Mouse (Mus musculus) mouse embryonic stem cell (cell line): ENCODE data around the gene Slc7a1.

ENCODE experiments used
- in situ Hi-C, 2 experiments: fragments of 300-500 bp; cut with MboI; formaldehyde crosslinking; loops; 1 replicate in 1 of 2; 3 replicates in 1 of 2; pipeline ENCODE4 v1.14.3; 2019 to 2020; ENCODE audit warnings: low sequenced_read_pairs in 2 of 2, low pct_unique_long_range_greater_than_20kb in 1 of 2, mixed read lengths in 1 of 2; ENCODE audit not compliant: unreplicated experiment in 1 of 2

The Slc7a1 gene

DNA sequence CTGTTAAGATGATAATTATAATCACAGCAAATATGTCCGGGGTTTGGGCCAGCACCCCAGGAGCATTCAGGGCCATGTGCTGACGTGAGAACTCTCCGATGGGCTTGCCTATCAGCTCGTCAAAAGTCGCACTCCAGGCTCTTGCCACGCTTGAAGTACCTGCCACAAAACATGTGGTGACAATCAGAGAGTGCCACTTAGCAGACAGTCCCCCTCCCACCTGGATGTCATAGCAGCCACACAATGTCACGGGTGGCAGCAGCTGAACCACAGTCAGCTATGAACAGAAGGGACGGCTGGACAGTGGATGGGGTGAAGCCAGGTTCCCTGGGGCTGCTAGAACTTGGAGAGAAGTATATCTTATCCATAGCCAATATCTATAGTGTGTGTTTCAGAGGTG lies 51.6 kb downstream of the Slc7a1 start:
- in situ Hi-C loops: no loop called here

GRCm38 (mm10) chr5:148346543-148346942 lies 53.2 kb downstream of the Slc7a1 start:
- in situ Hi-C loops: no loop called here

- in situ Hi-C loops: no loop called here
These were observed 55.3 kb downstream of the Slc7a1 start for GRCm38 (mm10) chr5:148344374-148344773.

GRCm38 (mm10) chr5:148342061-148342741 lies 57.5 kb downstream of the Slc7a1 start:
- in situ Hi-C loops: no loop called here

- in situ Hi-C loops: no loop called here
These were observed 60.6 kb downstream of the Slc7a1 start for GRCm38 (mm10) chr5:148339126-148339525.

DNA sequence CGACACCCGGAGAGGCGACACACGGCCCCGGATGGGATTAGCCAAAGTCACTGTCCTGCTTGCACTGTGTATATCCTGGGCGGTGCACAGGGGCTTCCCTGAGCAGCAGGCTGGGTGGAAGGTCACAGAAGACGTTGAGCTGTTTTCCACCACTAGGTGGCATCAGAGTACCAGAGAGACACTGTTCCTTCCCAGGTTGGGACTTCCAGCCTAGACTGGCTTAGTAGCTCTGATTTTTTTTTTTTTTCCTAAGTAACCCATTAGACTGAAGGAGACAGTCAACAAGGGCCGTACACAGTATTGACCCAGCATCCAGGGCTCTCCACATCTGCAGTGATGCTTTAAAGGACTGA lies 67.1 kb downstream of the Slc7a1 start:
- in situ Hi-C loops: no loop called here

- in situ Hi-C loops: no loop called here
These were observed 67.6 kb downstream of the Slc7a1 start for GRCm38 (mm10) chr5:148331926-148332621.

DNA sequence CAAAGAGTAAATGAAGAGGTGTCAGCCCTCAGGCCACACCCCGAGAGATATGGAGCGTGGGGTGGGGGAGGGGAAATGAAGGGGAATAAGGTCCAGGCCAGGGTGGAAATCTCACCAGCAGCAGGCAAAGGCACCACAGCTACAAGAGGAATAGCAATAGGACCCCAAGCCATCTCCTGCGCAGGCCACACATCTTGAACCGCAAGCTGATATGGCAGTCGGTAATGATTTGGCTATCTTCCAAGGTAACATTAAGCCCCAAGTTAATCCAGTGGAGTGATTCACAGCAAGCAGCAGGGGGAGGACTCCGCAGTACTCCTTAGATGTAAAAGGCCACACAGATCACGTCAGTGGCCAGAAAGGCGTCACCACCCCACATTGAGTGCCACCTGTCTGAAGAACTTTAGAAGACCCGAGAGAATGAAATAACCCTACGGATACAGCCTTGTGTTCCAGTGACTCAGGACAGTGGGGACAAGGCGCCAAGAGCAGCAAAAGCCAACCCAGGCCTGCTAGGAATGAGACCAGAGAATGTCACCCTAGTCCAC lies 68.4 kb downstream of the Slc7a1 start:
- in situ Hi-C loops: no loop called here

GRCm38 (mm10) chr5:148328982-148329381 lies 70.7 kb downstream of the Slc7a1 start:
- in situ Hi-C loops: loop anchor here (5.0 to 10.0 kb wide), 2 partner anchors 116 to 118 kb away; no protein-coding TSS in a partner anchor

DNA sequence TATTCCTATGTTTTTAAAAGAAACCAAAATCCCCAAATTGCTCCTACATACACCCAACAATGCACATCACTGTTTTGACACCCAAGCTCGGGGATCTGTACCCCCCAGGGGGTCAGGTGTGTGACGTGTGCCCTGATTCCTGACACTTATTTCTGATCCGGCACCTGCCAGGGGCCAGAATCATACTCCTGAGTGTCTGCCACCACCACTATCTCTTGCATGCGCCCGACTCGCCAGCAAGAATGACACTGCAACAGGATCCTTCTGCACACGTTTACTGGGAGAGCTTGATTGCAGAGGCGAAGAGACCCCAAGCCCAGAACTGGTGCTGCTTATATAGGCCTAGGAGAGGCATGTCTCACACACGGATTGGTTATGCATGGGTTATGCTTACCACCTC lies 73.4 kb downstream of the Slc7a1 start:
- in situ Hi-C loops: loop anchor here (5.0 to 10.0 kb wide), 2 partner anchors 119 to 121 kb away; no protein-coding TSS in a partner anchor

DNA sequence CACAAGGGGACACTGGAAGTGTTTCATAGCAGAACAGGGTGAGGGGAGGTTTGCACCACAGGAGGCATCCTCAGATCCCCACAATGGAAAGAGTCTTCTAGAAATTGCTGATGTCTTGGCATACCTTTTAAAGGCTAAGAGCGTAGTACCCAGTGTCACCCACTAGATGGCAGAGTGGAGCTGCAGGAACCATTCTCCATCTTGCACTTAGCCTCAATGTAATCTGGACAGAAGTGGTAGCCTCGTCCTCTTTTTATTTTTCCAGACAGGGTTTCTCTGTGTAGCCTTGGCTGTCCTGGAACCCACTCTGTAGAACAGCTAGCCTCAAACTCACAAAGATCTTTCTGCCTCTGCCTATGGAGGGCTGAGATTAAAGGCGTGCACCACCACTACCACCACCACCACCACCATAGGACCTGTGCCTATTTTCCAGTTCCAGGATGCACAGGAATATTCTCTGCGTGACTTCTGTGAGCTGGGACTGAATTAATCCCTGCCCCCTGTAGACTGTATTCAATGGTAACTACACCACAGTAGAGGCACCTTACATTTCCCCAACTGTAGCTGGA lies 74.3 kb downstream of the Slc7a1 start:
- in situ Hi-C loops: loop anchor here (5.0 to 10.0 kb wide), 2 partner anchors 119 to 122 kb away; no protein-coding TSS in a partner anchor

- in situ Hi-C loops: no loop called here
These were observed 84.8 kb downstream of the Slc7a1 start for GRCm38 (mm10) chr5:148314931-148315330.

DNA sequence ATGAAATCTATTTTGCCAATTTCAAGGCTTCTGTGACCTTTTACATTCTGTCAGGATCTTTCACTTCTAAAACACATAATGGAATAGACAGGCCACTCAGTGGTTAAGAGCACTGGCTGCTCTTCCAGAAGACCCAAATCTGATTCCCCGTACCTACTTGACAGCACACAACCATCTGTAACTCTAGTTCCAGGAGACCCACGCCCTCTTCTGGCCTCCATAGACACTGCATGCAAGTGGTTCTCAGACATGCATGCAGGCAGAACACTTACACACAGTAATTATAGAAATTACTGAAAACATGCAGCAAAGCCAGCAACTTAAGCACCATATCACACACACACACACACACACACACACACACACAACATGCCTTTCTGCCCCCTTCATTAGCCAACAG lies 87.3 kb downstream of the Slc7a1 start:
- in situ Hi-C loops: no loop called here

DNA sequence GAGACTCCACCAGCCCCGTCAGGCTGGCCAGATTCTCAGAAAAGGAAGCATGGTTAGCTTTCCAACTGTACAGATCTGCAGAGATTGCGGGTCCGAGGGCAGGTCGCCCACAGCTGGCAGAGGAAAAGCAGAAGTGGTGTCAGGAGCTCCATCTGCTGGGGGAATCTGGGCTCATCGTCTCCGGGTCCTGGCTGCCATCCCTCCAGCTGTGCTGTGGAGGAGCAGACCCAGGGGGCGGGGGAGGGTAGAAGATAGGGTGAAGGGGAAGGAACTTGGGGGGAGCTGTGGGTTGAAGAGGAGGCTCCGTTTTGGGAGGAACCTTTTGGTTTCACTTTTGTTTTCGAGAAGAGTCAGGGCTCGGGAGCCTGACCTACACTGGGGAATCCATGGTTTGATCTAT lies 88.9 kb downstream of the Slc7a1 start:
- in situ Hi-C loops: no loop called here

GRCm38 (mm10) chr5:148304112-148304511 lies 95.6 kb downstream of the Slc7a1 start:
- in situ Hi-C loops: loop anchor here in 1 of 2 experiments (10.0 kb wide), 1 partner anchor 151 kb away; no protein-coding TSS in a partner anchor

DNA sequence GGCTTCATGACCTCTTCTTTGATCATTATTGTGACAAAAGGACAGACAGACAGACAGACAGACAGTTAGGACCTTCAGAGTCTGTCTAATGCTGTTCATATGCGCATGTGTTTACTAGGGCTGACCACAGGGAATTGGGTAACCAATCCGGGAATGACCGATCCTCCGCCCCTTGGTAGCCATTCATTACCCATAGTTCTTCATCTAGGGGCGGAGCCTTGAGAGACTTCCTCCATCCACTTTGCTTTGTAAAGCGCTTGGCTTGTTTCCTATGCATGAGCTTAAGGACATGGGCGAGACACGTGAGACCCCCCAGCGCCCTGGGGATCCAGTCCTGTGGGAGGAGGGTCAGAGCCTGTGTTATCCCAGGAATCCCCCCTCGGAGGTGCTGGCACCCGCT lies 96.7 kb downstream of the Slc7a1 start:
- in situ Hi-C loops: loop anchor here in 1 of 2 experiments (10.0 kb wide), 1 partner anchor 152 kb away; no protein-coding TSS in a partner anchor

GRCm38 (mm10) chr5:148293346-148293745 lies 106.4 kb downstream of the Slc7a1 start:
- in situ Hi-C loops: no loop called here

DNA sequence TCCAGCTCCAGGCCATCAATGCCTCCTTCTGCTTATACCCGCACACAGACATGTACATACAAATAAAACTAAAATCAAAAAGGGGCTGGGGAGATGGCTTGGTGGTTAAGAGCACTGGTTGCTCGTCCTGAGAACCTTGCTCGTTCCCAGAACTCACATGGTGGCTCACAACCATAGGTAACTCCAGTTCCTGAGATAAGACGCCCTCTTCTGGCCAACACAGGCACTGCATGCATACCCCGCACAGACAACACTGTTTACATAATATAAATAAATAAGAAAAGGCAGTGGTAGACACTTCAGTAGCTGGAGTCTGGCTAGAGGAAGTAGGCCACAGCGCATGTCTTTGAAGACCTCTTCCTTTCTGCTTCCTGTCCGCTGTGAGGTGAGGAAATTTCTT lies 106.8 kb downstream of the Slc7a1 start:
- in situ Hi-C loops: no loop called here

- in situ Hi-C loops: no loop called here
These were observed 109.8 kb downstream of the Slc7a1 start for GRCm38 (mm10) chr5:148289951-148290350.
